Mouse (Mus musculus) thymus, adult 2 months (tissue): ENCODE results near the gene Atp10a. TPM values are rescaled to one million over a fixed set of nuclear protein-coding genes. Genes with fewer than 3 reads are reported as not detected.

Experiments used
- DNase-seq: peaks from one replicate; pipeline ENCODE4 v3.0.0; 2021
- H3K27ac ChIP-seq: fragments of 200-500 bp; 2 replicates; pipeline ENCODE4 v1.5.1; 2012; ENCODE audit warnings: low read length, control low read depth; ENCODE audit not compliant: control insufficient read depth, insufficient read depth
- H3K27me3 ChIP-seq: fragments of 200-500 bp; 2 replicates; pipeline ENCODE4 v1.6.1; 2012; ENCODE audit warnings: mild to moderate bottlenecking, low read length, moderate library complexity, mixed read lengths; ENCODE audit not compliant: control insufficient read depth, insufficient read depth
- H3K36me3 ChIP-seq: fragments of 200-500 bp; 2 replicates; pipeline ENCODE4 v1.6.1; 2012; ENCODE audit warnings: mild to moderate bottlenecking, low read length, moderate library complexity; ENCODE audit not compliant: control insufficient read depth, insufficient read depth
- H3K4me1 ChIP-seq: fragments of 200-500 bp; replicated peaks from 2 replicates; pipeline ENCODE4 v1.6.1; 2012; ENCODE audit warnings: low read length; ENCODE audit not compliant: control insufficient read depth, insufficient read depth
- H3K4me3 ChIP-seq: fragments of 200-500 bp; 2 replicates; pipeline ENCODE4 v1.5.1; 2012; ENCODE audit warnings: mild to moderate bottlenecking, low read length, control low read depth, moderate library complexity; ENCODE audit not compliant: control insufficient read depth, insufficient read depth
- CTCF ChIP-seq: fragments of 200-500 bp; IDR thresholded peaks from 2 replicates; pipeline ENCODE4 v1.5.1; 2012; ENCODE audit warnings: mild to moderate bottlenecking, control low read depth, low read length, moderate library complexity, borderline replicate concordance; ENCODE audit not compliant: control insufficient read depth, poor library complexity, insufficient read depth; ENCODE audit errors: extremely low read depth
- POLR2A ChIP-seq: fragments of 200-500 bp; IDR thresholded peaks from 2 replicates; pipeline ENCODE4 v1.6.1; 2012; ENCODE audit warnings: mild to moderate bottlenecking, low read length, control low read depth, moderate library complexity; ENCODE audit not compliant: control insufficient read depth, poor library complexity, insufficient read depth; ENCODE audit errors: extremely low read depth
- WGBS: fragments of 180-500 bp; shearing (Covaris S2); methylation state at CpG from one replicate; pipeline ENCODE4 v1.1.7; 2018; 5-methylcytosine and 5-hydroxymethylcytosine counted together
- polyA plus RNA-seq: library from polyadenylated mRNA; depleted of rRNA; stranded (reverse); fragments of >200 nt; gene quantifications from 2 replicates; pipeline ENCODE4 v1.2.3, GENCODE M21; 2012

The Atp10a gene
- polyA plus RNA-seq, 1 experiment = 54.8 TPM

DNA sequence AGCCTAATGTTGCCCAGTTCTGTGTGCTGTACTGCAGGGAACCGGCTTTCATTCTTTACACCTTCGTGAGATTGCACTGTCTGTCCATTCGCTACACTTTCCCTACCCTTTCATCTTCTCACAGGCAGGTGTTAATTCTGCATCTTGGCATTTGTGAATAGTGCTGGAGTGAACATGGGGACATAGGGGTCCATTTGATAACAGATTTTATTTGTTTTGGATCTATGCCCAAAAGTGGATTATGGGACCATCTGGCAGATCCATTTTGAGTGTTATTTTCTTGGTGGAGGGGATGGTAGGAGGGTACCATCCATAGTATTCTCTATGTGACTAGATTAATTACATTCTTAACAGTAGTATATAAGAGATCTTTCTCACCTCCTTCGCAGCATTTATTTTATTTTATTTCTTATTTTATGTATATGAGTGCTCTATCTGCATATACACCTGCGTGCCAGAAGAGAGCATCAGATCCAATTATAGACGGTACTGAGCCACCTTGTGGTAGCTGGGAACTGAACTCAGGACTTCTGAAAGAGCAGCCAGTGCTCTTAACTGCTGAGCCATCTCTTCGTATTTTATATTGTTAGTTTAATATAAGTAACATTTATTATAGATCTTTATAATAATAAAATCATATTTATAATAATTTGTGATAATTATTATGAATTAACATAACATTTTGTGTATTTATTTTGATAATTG, 42.9 kb downstream of the Atp10a start:
- Histone ChIP-seq H3K4me1 (peaks cover 19% of the 10 kb centered on the region), H3K27ac (no peak overlapping the region), H3K4me3 (no peak overlapping the region), H3K36me3 (no peaks in the 10 kb centered on the region), H3K27me3 (no peaks in the 10 kb centered on the region)
- no peak for TF ChIP-seq POLR2A
- no peak for TF ChIP-seq CTCF
- DNase-seq = peak; percentile 32
- 94% methylated on average over 7 of the region's 7 CpGs for WGBS

DNA sequence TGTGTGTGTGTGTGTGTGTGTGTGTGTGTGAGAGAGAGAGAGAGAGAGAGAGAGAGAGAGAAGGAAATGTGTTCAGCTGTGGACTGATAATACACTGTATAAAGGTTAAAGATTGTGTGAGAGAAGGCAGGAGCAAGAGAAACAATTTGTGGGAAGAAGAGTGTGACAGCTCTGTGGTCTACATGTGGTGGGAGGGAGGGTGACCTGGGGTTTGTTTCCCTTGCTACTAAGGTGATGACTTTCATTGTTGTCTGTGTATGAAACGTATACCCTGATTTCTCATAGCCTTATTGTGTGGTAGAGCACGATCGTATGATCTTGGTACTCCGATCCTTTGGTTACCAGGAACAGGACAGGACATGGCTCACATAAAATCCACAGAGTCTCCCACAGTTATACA, 45.3 kb downstream of the Atp10a start:
- TF ChIP-seq CTCF (no peak), POLR2A (no peak)
- Histone ChIP-seq H3K36me3 (no peaks in the 10 kb centered on the region), H3K4me1 (peaks cover 12% of the 10 kb centered on the region), H3K27me3 (no peaks in the 10 kb centered on the region), H3K27ac (no peak overlapping the region), H3K4me3 (no peak overlapping the region)
- no peak for DNase-seq
- 65% methylated on average over 4 of the region's 4 CpGs for WGBS

DNA sequence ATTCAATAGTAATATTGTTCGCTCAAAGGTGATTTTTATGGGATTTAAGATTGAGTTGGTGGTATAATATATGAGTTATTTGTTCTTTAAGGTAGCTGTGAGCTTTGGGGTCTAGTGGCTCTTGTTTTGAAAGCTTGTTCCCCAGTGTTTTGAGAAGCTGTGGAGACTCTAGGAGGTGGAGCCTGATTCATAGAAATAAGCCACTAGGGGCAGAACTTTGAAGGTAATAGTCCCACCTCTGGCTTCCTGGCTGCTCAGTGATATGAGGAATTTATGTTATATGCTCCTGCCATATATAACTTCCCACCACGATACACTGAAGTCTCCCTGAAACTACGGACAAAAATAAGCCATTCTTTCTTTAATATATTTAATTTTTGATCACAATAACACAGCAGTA, 49.2 kb downstream of the Atp10a start:
- no peak overlapping the region for H3K4me3 ChIP-seq
- WGBS = 80% methylated on average over 3 of the region's 3 CpGs
- no peak overlapping the region for H3K27ac ChIP-seq
- TF ChIP-seq POLR2A (no peak), CTCF (no peak)
- peaks cover 3% of the 10 kb centered on the region; the same call in 1 of the 2 replicates for H3K4me1 ChIP-seq
- DNase-seq = no peak
- H3K27me3 ChIP-seq = no peaks in the 10 kb centered on the region
- H3K36me3 ChIP-seq = no peaks in the 10 kb centered on the region

DNA sequence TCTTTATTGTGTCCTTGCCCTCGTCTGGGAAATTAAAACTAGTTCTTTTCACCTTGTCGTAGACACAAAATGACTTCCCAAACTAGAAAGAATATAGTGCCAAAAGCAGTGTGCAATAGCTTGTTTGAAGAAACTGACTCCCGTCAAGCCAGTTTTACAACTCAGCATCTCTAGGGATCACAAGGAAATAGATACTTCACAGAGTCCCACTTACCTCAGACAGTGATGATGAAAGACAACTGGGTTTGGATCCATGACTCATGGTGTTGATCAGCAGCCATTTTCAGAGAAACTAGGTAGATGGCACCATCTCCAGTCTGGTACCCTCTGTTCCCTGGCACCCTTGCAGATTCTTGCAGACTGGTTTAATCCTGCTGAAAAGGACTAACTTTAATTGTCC, 53.3 kb downstream of the Atp10a start:
- TF ChIP-seq CTCF (no peak), POLR2A (no peak)
- Histone ChIP-seq H3K27me3 (no peaks in the 10 kb centered on the region), H3K36me3 (no peaks in the 10 kb centered on the region), H3K4me3 (no peak overlapping the region), H3K27ac (no peak overlapping the region), H3K4me1 (peaks cover 7% of the 10 kb centered on the region)
- no peak for DNase-seq
- WGBS = 93% methylated on average over 3 of the region's 3 CpGs

DNA sequence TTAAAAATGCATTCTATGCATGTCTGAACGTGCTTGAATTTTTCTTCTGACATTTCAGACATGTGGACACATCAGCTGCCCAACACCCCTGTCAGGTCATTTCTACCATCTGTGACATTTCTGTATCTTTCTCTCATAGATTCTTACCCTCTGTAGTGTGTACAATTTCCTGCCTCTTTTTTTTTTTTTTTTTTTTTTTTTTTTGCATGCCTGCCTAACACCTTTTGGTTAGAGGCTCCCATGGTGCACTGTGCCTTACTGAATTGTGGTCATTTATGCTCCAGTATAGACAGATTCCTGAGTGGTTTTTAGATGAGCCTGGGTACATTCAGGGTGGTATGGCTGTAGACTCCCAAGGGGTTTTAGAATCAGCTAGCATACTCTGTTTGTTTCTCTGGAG, 54.3 kb downstream of the Atp10a start:
- Histone ChIP-seq H3K36me3 (no peaks in the 10 kb centered on the region), H3K27me3 (no peaks in the 10 kb centered on the region), H3K4me3 (no peak overlapping the region), H3K4me1 (peaks cover 11% of the 10 kb centered on the region), H3K27ac (peak overlapping the region; percentile 66)
- WGBS = 49% methylated on average over 1 of the region's 1 CpGs
- TF ChIP-seq CTCF (no peak), POLR2A (no peak)
- no peak for DNase-seq

DNA sequence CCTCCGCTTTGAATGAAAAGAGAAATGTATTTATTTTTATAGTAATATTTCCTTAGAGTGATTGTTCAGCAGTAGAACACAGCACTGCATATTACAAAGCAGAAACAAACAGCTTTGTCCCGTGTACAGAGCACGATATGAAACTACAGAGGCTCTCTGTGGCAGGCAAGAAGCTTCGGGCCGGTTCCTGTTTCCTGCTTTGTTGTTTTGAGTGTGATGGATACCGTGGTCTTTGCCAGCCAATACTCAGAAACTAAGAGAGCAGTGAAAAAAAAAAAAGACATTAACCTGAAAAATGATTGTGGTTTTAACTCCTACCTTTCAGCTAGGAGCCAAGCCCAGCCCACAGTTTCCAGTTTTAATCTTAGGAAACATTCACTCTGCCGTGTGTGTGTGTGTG, 55.8 kb downstream of the Atp10a start:
- H3K4me3 ChIP-seq = no peak overlapping the region

More for the DNA sequence above, 55.8 kb downstream of the Atp10a start:
- no peak for TF ChIP-seq POLR2A
- no peak for TF ChIP-seq CTCF
- 3% methylated on average over 7 of the region's 7 CpGs for WGBS
- peak overlapping the region; percentile 85; the same call in 1 of the 2 replicates for H3K27ac ChIP-seq
- H3K36me3 ChIP-seq = no peaks in the 10 kb centered on the region
- DNase-seq = no peak
- H3K4me1 ChIP-seq = peaks cover 18% of the 10 kb centered on the region
- H3K27me3 ChIP-seq = no peaks in the 10 kb centered on the region
